Mouse (Mus musculus): ENCODE measurements around the gene 1700003E16Rik.

- TF ChIP-seq CTCF (IDR thresholded peaks at IDR 0.05; ENCODE audit: low read depth, low read length) (no peak), POLR2A (IDR thresholded peaks at IDR 0.05; ENCODE audit: borderline replicate concordance, low read depth, low read length) (no peak)
These were observed 37.8 kb upstream of the 1700003E16Rik start for GRCm38 (mm10) chr6:83118369-83118768.

All from bone marrow macrophage, adult 2 months (primary cell).